Mouse (Mus musculus): Measurements from ENCODE around the gene Elovl6. TPM values are rescaled to one million over a fixed set of nuclear protein-coding genes. Genes with fewer than 3 reads are reported as not detected.
A peak's percentile ranks its signal among the peaks of the same experiment; 100 is the strongest.

The Elovl6 gene
- polyA plus RNA-seq, 1 experiment from 2014 or later = 14.0 TPM

- H3K9me3 ChIP-seq = no peaks in the 10 kb centered on the region
- H3K4me2 ChIP-seq = no peak overlapping the region
- ATAC-seq (ENCODE audit: borderline replicate concordance, extremely low read depth, low FRiP score, low TSS enrichment) = no peak
- WGBS = 73% methylated on average over 3 of the region's 3 CpGs
- H3K27me3 ChIP-seq = no peaks in the 10 kb centered on the region
- peaks cover 5% of the 10 kb centered on the region for H3K4me1 ChIP-seq
- no peak overlapping the region for H3K4me3 ChIP-seq
- H3K27ac ChIP-seq = no peak overlapping the region
- no peak overlapping the region for H3K9ac ChIP-seq
- no peaks in the 10 kb centered on the region for H3K36me3 ChIP-seq
Measured at GRCm38 (mm10) chr3:129527046-129527445, 5.1 kb upstream of the Elovl6 start.

DNA sequence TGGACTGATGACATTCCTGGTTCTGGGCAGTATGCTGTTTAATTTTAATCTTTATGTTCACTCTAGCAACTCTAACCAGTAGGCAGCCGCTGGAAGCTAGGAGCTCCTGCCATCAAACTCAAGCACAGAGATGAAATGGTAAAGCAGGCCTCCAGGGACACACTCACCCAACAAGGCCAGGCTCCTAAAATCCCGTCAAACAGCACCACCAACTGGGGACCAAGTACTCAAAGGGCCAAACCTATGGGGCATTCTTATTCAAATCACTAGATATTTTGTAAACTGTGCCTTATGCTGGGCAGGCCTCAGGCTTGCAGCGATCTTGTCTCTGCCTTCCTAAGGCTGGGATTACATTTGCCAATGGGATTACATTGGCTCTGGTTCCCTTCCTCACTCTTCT lies 2.8 kb upstream of the Elovl6 start:
- peaks cover 6% of the 10 kb centered on the region for H3K4me1 ChIP-seq
- no peak overlapping the region for H3K27ac ChIP-seq
- WGBS = 75% methylated on average over 3 of the region's 3 CpGs
- no peak for ATAC-seq (ENCODE audit: borderline replicate concordance, extremely low read depth, low FRiP score, low TSS enrichment)
- H3K4me2 ChIP-seq = no peak overlapping the region
- H3K4me3 ChIP-seq = no peak overlapping the region
- H3K9me3 ChIP-seq = no peaks in the 10 kb centered on the region
- no peak overlapping the region for H3K9ac ChIP-seq
- H3K27me3 ChIP-seq = no peaks in the 10 kb centered on the region
- H3K36me3 ChIP-seq = no peaks in the 10 kb centered on the region

- Histone ChIP-seq H3K9me3 (no peaks in the 10 kb centered on the region), H3K4me1 (peaks cover 17% of the 10 kb centered on the region), H3K27me3 (no peaks in the 10 kb centered on the region), H3K4me3 (no peak overlapping the region), H3K36me3 (no peaks in the 10 kb centered on the region), H3K27ac (no peak overlapping the region), H3K9ac (no peak overlapping the region), H3K4me2 (no peak overlapping the region)
- 93% methylated on average over 6 of the region's 6 CpGs for WGBS
- no peak for ATAC-seq (ENCODE audit: borderline replicate concordance, extremely low read depth, low FRiP score, low TSS enrichment)
Measured at GRCm38 (mm10) chr3:129530461-129530860, 1.7 kb upstream of the Elovl6 start.

- H3K4me2 ChIP-seq = peak overlapping the region; percentile 87
- H3K36me3 ChIP-seq = no peaks in the 10 kb centered on the region
- ATAC-seq (ENCODE audit: borderline replicate concordance, extremely low read depth, low FRiP score, low TSS enrichment) = no peak
- H3K9me3 ChIP-seq = no peaks in the 10 kb centered on the region
- H3K27ac ChIP-seq = peak overlapping the region; percentile 96
- under 1% methylated on average over 40 of the region's 40 CpGs for WGBS
- H3K27me3 ChIP-seq = no peaks in the 10 kb centered on the region
- H3K4me3 ChIP-seq = peak overlapping the region; percentile 71
- H3K4me1 ChIP-seq = peaks cover 30% of the 10 kb centered on the region
- H3K9ac ChIP-seq = peak overlapping the region; percentile 95
Measured at GRCm38 (mm10) chr3:129532865-129533742, 949 bp downstream of the Elovl6 start.

DNA sequence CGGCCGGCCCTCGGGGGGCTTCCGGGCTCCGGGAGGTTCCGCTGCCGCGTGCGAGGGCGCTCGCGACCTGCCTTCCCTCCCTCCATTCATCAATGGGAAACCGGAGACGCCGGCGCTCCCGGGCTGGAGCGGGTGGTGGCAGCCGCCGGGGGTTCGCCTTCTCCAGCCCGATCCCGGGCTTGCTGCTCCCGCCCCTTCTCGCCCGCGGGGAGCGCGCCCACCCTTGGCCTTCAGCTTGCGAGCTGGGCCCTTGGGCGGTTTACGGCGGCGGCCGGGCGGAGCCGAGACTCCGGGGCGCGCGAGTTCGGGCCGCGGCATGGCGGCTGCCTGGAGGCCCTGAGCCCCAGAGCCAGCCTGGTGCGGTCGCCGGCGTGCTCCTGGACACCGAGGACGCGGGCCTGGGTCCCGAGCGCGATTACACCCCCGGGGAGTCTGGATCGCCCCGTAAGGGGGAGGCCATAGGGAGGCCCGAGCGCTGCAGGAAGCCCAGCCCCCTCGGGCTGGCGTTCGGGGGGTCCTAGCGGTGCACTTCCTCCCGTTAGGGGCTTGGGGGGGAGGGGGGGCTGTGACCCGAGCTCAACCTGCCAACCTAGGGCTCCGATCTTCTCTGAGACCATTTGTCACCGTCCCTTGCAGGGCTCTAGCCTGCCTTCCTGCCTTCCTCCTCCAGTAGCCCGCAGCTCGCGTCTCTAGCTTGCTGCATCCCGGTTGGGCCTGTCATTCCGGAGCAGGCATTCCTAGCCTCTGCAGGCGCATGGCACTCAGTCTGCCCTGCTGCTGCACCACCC lies 1.8 kb downstream of the Elovl6 start:
- ATAC-seq (ENCODE audit: borderline replicate concordance, extremely low read depth, low FRiP score, low TSS enrichment) = peak; percentile 52
- Histone ChIP-seq H3K27ac (peak overlapping the region; percentile 96), H3K9ac (peak overlapping the region; percentile 95), H3K4me2 (peak overlapping the region; percentile 87), H3K4me3 (peak overlapping the region; percentile 71), H3K4me1 (peaks cover 30% of the 10 kb centered on the region), H3K9me3 (no peaks in the 10 kb centered on the region), H3K27me3 (no peaks in the 10 kb centered on the region), H3K36me3 (no peaks in the 10 kb centered on the region)
- under 1% methylated on average over 71 of the region's 74 CpGs for WGBS

- Histone ChIP-seq H3K4me3 (peak overlapping the region; percentile 41; the same call in 1 of the 2 replicates), H3K27me3 (no peaks in the 10 kb centered on the region), H3K36me3 (no peaks in the 10 kb centered on the region), H3K9ac (no peak overlapping the region), H3K9me3 (no peaks in the 10 kb centered on the region), H3K4me2 (peak overlapping the region; percentile 87), H3K4me1 (peaks cover 30% of the 10 kb centered on the region), H3K27ac (peak overlapping the region; percentile 92)
- WGBS = 19% methylated on average over 6 of the region's 6 CpGs
- ATAC-seq (ENCODE audit: borderline replicate concordance, extremely low read depth, low FRiP score, low TSS enrichment) = no peak
Measured at GRCm38 (mm10) chr3:129535444-129535843, 3.3 kb downstream of the Elovl6 start.

DNA sequence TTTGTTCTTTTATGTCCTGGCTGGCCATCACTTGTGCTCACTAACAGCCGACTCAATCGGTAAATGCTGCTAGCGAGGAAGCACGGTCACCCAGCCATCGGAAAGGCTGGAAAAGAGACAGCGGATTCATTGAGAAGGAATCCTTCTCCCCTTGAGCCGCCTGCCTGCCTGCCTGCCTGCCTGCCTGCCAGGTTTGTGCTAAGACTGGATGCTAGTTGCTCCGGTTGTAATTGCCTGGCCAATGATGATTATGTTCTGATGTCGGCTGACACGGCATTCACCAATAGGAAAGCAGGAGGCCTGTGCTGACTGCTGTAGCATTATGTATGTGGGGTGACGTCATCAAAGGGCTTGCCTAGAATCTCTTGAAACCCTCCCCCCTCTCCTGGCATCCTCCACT lies 4.0 kb downstream of the Elovl6 start:
- peak; percentile 92 for ATAC-seq (ENCODE audit: borderline replicate concordance, extremely low read depth, low FRiP score, low TSS enrichment)
- Histone ChIP-seq H3K4me3 (peak overlapping the region; percentile 41), H3K9ac (peak overlapping the region; percentile 44), H3K4me2 (peak overlapping the region; percentile 87), H3K36me3 (no peaks in the 10 kb centered on the region), H3K27ac (peak overlapping the region; percentile 92), H3K4me1 (peaks cover 30% of the 10 kb centered on the region), H3K27me3 (no peaks in the 10 kb centered on the region), H3K9me3 (no peaks in the 10 kb centered on the region)
- 0% methylated on average over 11 of the region's 11 CpGs for WGBS

DNA sequence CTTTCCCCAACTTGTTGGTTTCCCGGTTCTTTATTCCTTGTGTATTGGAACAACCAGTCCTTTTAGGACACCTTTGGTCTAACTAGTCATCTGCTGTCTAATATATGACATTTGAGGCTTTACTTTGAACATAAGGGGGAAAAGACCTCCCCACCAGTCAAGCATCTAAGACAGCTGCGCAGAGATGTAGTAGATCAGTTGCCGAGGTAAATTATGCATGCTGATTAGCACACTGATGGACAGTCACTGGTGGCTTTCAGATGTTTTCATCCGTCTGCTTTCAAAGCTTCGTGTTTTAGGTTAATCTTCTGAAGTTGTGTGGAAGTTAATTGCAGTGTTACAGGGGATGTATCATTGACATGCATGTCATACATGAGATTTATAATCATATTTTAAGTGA lies 5.8 kb downstream of the Elovl6 start:
- Histone ChIP-seq H3K27ac (no peak overlapping the region), H3K4me2 (no peak overlapping the region), H3K9ac (no peak overlapping the region), H3K36me3 (no peaks in the 10 kb centered on the region), H3K9me3 (no peaks in the 10 kb centered on the region), H3K4me1 (peaks cover 25% of the 10 kb centered on the region), H3K4me3 (no peak overlapping the region), H3K27me3 (no peaks in the 10 kb centered on the region)
- ATAC-seq (ENCODE audit: borderline replicate concordance, extremely low read depth, low FRiP score, low TSS enrichment) = no peak
- WGBS = 84% methylated on average over 5 of the region's 5 CpGs

DNA sequence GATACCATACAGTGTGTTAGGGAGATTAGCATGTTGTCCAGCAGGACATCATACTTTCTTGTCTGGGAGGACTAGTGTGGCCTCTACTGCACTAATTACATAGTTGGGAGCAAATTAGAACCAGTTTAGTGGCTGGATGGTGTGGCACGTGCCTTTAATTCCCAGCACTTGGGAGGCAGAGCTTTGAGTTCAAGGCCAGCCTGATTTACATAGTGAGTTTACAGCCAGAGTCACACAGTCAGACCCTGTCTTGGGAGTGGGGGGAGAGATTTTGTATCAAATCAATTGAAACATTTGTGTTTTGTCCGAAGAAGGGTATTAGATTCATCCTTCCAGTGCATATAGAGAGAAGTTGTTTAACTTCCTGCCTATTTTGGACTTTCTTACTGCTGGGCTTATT lies 8.7 kb downstream of the Elovl6 start:
- Histone ChIP-seq H3K4me3 (no peak overlapping the region), H3K9me3 (no peaks in the 10 kb centered on the region), H3K4me1 (peaks cover 9% of the 10 kb centered on the region), H3K27ac (no peak overlapping the region), H3K9ac (no peak overlapping the region), H3K27me3 (no peaks in the 10 kb centered on the region), H3K36me3 (no peaks in the 10 kb centered on the region), H3K4me2 (no peak overlapping the region)
- ATAC-seq (ENCODE audit: borderline replicate concordance, extremely low read depth, low FRiP score, low TSS enrichment) = no peak
- 87% methylated on average over 2 of the region's 2 CpGs for WGBS

GRCm38 (mm10) chr3:129541456-129541855 lies 9.3 kb downstream of the Elovl6 start:
- H3K27me3 ChIP-seq = no peaks in the 10 kb centered on the region
- no peaks in the 10 kb centered on the region for H3K36me3 ChIP-seq
- H3K27ac ChIP-seq = no peak overlapping the region
- no peak overlapping the region for H3K4me2 ChIP-seq
- ATAC-seq (ENCODE audit: borderline replicate concordance, extremely low read depth, low FRiP score, low TSS enrichment) = no peak
- no peak overlapping the region for H3K4me3 ChIP-seq
- peaks cover 7% of the 10 kb centered on the region; the same call in 1 of the 2 replicates for H3K4me1 ChIP-seq
- H3K9me3 ChIP-seq = no peaks in the 10 kb centered on the region
- 91% methylated on average over 11 of the region's 11 CpGs for WGBS
- H3K9ac ChIP-seq = no peak overlapping the region

- Histone ChIP-seq H3K4me3 (no peak overlapping the region), H3K4me1 (no peaks in the 10 kb centered on the region), H3K4me2 (no peak overlapping the region), H3K9ac (no peak overlapping the region), H3K9me3 (no peaks in the 10 kb centered on the region), H3K27me3 (no peaks in the 10 kb centered on the region), H3K27ac (no peak overlapping the region), H3K36me3 (no peaks in the 10 kb centered on the region)
- WGBS = 93% methylated on average over 3 of the region's 3 CpGs
- ATAC-seq (ENCODE audit: borderline replicate concordance, extremely low read depth, low FRiP score, low TSS enrichment) = no peak
Measured at GRCm38 (mm10) chr3:129543376-129543775, 11.2 kb downstream of the Elovl6 start.

DNA sequence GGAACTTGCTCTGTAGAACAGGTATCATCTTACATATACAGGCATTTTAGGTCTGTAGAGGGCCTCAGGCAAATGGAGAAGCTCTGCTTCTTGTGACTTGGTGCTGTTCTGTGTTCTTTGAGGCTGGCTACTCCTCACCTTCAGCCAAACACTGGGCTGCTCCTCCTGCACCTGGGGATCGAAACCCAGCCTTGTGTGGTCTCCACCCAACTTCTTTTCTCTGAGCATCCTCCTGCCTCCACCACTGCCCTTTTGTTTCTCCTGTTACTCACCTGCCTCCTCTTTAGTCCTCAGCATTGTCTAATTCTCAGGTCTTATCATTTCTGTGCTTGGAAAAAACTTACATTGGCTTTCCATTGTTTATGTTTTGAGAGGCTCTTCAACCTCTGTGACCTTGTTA lies 12.1 kb downstream of the Elovl6 start:
- WGBS = 100% methylated on average over 1 of the region's 1 CpGs
- Histone ChIP-seq H3K36me3 (no peaks in the 10 kb centered on the region), H3K4me1 (no peaks in the 10 kb centered on the region), H3K9ac (no peak overlapping the region), H3K27me3 (no peaks in the 10 kb centered on the region), H3K9me3 (no peaks in the 10 kb centered on the region), H3K27ac (no peak overlapping the region), H3K4me3 (no peak overlapping the region), H3K4me2 (no peak overlapping the region)
- no peak for ATAC-seq (ENCODE audit: borderline replicate concordance, extremely low read depth, low FRiP score, low TSS enrichment)

All from lung, embryonic 15.5 days (tissue).